Mouse (Mus musculus): Measurements from ENCODE around the gene Rpl31. TPM values are rescaled to one million over a fixed set of nuclear protein-coding genes. Genes with fewer than 3 reads are reported as not detected.

The Rpl31 gene
- total RNA-seq (2023), result 2,539 TPM

GRCm38 (mm10) chr1:39367601-39368266, at the start of gene Rpl31:
Gene Rpl31, plus strand, starts transcription at chr1:39367842.

Other genes with a start within 250 kb of the Rpl31 start
- gene Npas2, start 174.1 kb upstream of the Rpl31 start, total RNA-seq (2023), result 0.73 TPM
- gene Tbc1d8, start 110.9 kb downstream of the Rpl31 start, total RNA-seq (2023), result 2.8 TPM
- gene Cnot11, start 167.2 kb downstream of the Rpl31 start, total RNA-seq (2023), result 26.1 TPM
- 31.4 TPM for gene Rnf149, start 209.6 kb downstream of the Rpl31 start, total RNA-seq (2023)